Mouse (Mus musculus) kidney, embryonic 16.5 days (tissue): ENCODE results near the gene Nfix. TPM values are rescaled to one million over a fixed set of nuclear protein-coding genes. Genes with fewer than 3 reads are reported as not detected.

Experiments used
- ATAC-seq: fragments of 200-750 bp; cut with Nextera tagmentation; 2 replicates; pipeline ENCODE4 v1.8.0; 2017; ENCODE audit warnings: moderate TSS enrichment; ENCODE audit not compliant: low FRiP score, low TSS enrichment
- H3K27ac ChIP-seq: fragments of 300-500 bp; sonication (generic); 2 replicates; pipeline ENCODE4 v1.5.1; 2014; ENCODE audit warnings: low read length
- H3K27me3 ChIP-seq: fragments of 300-500 bp; sonication (generic); 2 replicates; pipeline ENCODE4 v1.6.1; 2014; ENCODE audit warnings: low read length, control low read depth, mixed read lengths; ENCODE audit not compliant: insufficient read depth
- H3K36me3 ChIP-seq: fragments of 300-500 bp; sonication (generic); 2 replicates; pipeline ENCODE4 v1.6.1; 2014; ENCODE audit warnings: low read length, control low read depth, mixed read lengths; ENCODE audit not compliant: insufficient read depth
- H3K4me1 ChIP-seq: fragments of 300-500 bp; sonication (generic); 2 replicates; pipeline ENCODE4 v1.6.1; 2014; ENCODE audit warnings: low read length, control low read depth, mixed read lengths; ENCODE audit not compliant: insufficient read depth
- H3K4me2 ChIP-seq: fragments of 300-500 bp; sonication (generic); replicated peaks from 2 replicates; pipeline ENCODE4 v1.6.1; 2014; ENCODE audit warnings: low read depth, low read length
- H3K4me3 ChIP-seq: fragments of 300-500 bp; sonication (generic); 2 replicates; pipeline ENCODE4 v1.5.1; 2014; ENCODE audit warnings: mild to moderate bottlenecking, low read length
- H3K9ac ChIP-seq: fragments of 300-500 bp; sonication (generic); replicated peaks from 2 replicates; pipeline ENCODE4 v1.6.1; 2014; ENCODE audit warnings: low read length
- H3K9me3 ChIP-seq: fragments of 300-500 bp; sonication (generic); 2 replicates; pipeline ENCODE4 v1.6.1; 2016; ENCODE audit warnings: low read length, control low read depth
- WGBS: fragments of 180-500 bp; shearing (Covaris S2); extraction: QIAGEN DNeasy Blood & Tissue Kit; methylation state at CpG from one replicate; pipeline ENCODE4 v1.1.7; 2014; 5-methylcytosine and 5-hydroxymethylcytosine counted together
- polyA plus RNA-seq: library from polyadenylated mRNA; unstranded; fragments of >200 nt; fragmentation: Nextera tagmentation; extraction: Ambion mirVana; gene quantifications from 2 replicates; pipeline ENCODE4 v1.2.1, GENCODE M21; 2015

Gene Nfix
- polyA plus RNA-seq = 14.8 and 15.9 TPM in 2 replicates

DNA sequence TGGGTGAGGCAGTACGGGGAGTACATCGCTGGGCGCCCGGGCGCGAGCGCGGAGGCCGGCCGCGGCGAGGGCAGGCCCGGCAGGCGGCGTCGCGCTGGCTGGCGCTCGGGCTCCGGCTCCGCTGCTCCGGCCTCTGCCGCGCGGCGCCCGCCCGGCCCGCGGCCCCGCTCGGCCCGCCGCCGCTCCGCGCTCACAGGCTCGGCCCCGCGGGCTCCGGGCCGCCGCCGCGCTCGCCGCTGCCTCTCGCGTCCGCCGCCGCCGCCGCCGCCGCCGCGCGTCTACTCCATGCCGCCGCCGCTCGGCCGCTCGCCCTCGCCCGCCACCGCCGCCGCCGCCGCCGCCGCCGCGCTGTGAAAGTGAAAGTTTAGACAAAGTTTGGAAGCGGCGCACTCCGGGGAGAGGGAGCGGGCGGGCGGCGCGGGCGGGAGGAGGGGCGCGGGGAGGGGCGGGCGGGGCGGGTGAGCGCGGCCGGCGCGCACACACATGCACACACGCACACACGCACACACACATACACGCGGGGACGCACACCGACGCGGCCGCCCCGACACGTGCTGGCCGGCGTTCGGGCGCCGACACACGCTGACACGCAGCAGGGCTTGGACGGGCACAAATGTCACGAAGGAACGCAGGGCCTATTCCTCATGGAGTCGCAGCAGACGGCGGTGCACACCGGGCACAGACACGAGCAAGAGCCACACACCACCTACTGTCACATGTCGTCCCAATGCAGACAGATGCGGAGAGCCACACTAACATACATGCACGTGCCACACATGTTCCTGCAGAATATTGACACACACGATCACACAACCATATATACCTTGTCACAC, at the start of gene Nfix:
Nfix (minus strand) TSS at position 346 of the 833 bp plus-strand sequence.
- Histone ChIP-seq H3K4me1 (no peaks in the 10 kb centered on the region), H3K27ac (peak within 1 kb of the TSS; percentile 47), H3K9ac (peak within 1 kb of the TSS; percentile 87), H3K4me3 (peak within 1 kb of the TSS; percentile 73), H3K36me3 (no peaks in the 10 kb centered on the region), H3K4me2 (peak within 1 kb of the TSS; percentile 96), H3K9me3 (no peaks in the 10 kb centered on the region), H3K27me3 (peaks cover 84% of the 10 kb centered on the region)
- peak; percentile 52; the same call in 1 of the 2 replicates for ATAC-seq
- whole genome bisulfite sequencing = 2% methylated on average over 42 of the region's 125 CpGs

GRCm38 (mm10) chr8:84847684-84848435, 47.7 kb upstream of the Nfix start:
- Histone ChIP-seq H3K9ac (peak overlapping the region; percentile 76), H3K27me3 (no peaks in the 10 kb centered on the region), H3K4me3 (peak overlapping the region; percentile 99), H3K4me1 (peaks cover 34% of the 10 kb centered on the region), H3K4me2 (peak overlapping the region; percentile 82), H3K9me3 (no peaks in the 10 kb centered on the region), H3K27ac (peak overlapping the region; percentile 92), H3K36me3 (peaks cover 25% of the 10 kb centered on the region)
- no peak for ATAC-seq
- WGBS = 35% methylated on average over 6 of the region's 6 CpGs

DNA sequence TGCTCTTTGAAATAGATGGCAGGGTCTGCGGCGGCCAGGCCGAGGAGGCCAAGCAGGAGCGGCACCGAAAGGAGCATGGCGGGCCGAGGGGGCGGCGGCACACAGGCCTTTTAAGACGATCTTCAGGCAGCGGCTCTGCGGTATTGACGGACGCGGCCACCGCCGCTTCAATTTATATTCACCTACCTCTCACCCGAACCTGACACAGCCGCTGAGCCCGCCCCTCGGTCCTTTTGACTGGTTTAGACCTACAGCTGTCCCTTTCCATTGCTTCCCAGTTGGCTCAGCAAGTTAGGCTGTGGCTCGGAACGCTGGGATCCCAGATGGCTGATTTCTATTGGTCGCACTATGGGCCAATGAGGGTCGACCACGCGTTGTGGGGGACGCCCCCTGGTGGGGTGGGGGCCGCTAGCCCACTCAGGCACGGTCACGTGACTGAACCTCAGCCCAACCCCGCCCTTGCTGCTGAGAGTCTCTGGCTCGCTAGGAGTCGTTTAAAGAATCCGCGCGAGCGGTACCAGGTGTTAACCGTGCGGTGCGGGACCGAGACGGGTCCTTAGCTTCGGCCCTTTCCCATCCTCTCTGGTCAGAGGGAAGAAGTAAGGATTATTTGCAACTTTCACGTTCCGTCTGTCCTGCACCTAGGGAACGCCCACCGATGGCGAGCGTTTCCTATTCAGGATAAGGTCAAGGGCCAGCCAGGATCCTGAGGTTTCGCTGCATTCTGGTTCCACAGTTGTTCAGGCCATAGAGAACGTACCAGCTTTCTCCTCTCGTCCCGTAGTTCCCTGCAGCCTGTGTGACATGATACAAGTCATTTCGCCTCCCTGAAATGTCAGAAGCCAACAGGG, 46.8 kb upstream of the Nfix start, which contains the start of gene Calr:
Calr (minus strand) TSS at position 213 of the 851 bp plus-strand sequence.
- Histone ChIP-seq H3K27me3 (no peaks in the 10 kb centered on the region), H3K9me3 (no peaks in the 10 kb centered on the region), H3K4me2 (peak within 1 kb of the TSS; percentile 82), H3K4me3 (peak within 1 kb of the TSS; percentile 99), H3K27ac (peak within 1 kb of the TSS; percentile 92), H3K36me3 (peaks cover 34% of the 10 kb centered on the region), H3K4me1 (peaks cover 34% of the 10 kb centered on the region), H3K9ac (peak within 1 kb of the TSS; percentile 98)
- WGBS = under 1% methylated on average over 55 of the region's 55 CpGs
- ATAC-seq = peak; percentile 100

GRCm38 (mm10) chr8:84846094-84846721, 46.1 kb upstream of the Nfix start:
- Histone ChIP-seq H3K27me3 (no peaks in the 10 kb centered on the region), H3K9me3 (no peaks in the 10 kb centered on the region), H3K36me3 (peaks cover 42% of the 10 kb centered on the region), H3K27ac (peak overlapping the region; percentile 89), H3K9ac (peak overlapping the region; percentile 98), H3K4me2 (peak overlapping the region; percentile 81), H3K4me1 (peaks cover 34% of the 10 kb centered on the region), H3K4me3 (peak overlapping the region; percentile 99)
- under 1% methylated on average over 30 of the region's 30 CpGs for WGBS
- ATAC-seq = peak; percentile 23; the same call in 1 of the 2 replicates

GRCm38 (mm10) chr8:84845355-84846093, 45.4 kb upstream of the Nfix start:
- Histone ChIP-seq H3K9me3 (no peaks in the 10 kb centered on the region), H3K27ac (peak overlapping the region; percentile 89), H3K36me3 (peaks cover 42% of the 10 kb centered on the region), H3K4me1 (peaks cover 34% of the 10 kb centered on the region), H3K4me2 (peak overlapping the region; percentile 81), H3K27me3 (no peaks in the 10 kb centered on the region), H3K9ac (peak overlapping the region; percentile 98), H3K4me3 (peak overlapping the region; percentile 99)
- ATAC-seq = no peak
- 12% methylated on average over 12 of the region's 12 CpGs for WGBS

GRCm38 (mm10) chr8:84844397-84845070, 44.4 kb upstream of the Nfix start:
- no peaks in the 10 kb centered on the region for H3K9me3 ChIP-seq
- H3K4me2 ChIP-seq = peak overlapping the region; percentile 81
- WGBS = 76% methylated on average over 9 of the region's 9 CpGs
- peaks cover 37% of the 10 kb centered on the region for H3K4me1 ChIP-seq
- H3K4me3 ChIP-seq = peak overlapping the region; percentile 99
- no peak overlapping the region for H3K27ac ChIP-seq
- H3K9ac ChIP-seq = peak overlapping the region; percentile 98
- no peaks in the 10 kb centered on the region for H3K27me3 ChIP-seq
- no peak for ATAC-seq
- H3K36me3 ChIP-seq = peaks cover 42% of the 10 kb centered on the region

DNA sequence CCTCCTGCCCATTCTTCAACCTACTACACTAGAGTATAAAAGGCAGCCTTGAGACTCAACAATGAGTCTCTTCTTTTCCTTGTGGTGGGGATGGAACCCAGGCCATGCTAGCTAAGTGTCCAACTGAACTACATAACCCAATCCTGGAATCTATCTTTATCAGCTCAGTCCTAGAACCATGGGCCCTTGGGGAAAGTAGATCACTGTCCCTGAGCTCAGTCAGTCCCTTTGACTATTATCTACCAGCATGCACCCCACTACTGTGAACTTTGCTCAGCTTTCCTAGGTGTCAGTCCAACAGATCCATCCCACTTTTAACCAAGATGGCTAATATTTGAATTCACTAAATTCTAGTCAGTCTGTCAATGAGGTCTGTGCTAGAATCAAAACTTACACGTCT, 41.4 kb upstream of the Nfix start:
- H3K9ac ChIP-seq = no peak overlapping the region
- no peak for ATAC-seq
- peaks cover 59% of the 10 kb centered on the region for H3K36me3 ChIP-seq
- H3K27ac ChIP-seq = 0 out of 2 replicates have a peak overlapping the region, but pooled peaks have one; percentile 35
- no peak overlapping the region for H3K4me3 ChIP-seq
- peaks cover 44% of the 10 kb centered on the region for H3K4me1 ChIP-seq
- no peak overlapping the region for H3K4me2 ChIP-seq
- no peaks in the 10 kb centered on the region for H3K27me3 ChIP-seq
- 79% methylated on average over 1 of the region's 1 CpGs for WGBS
- no peaks in the 10 kb centered on the region for H3K9me3 ChIP-seq

DNA sequence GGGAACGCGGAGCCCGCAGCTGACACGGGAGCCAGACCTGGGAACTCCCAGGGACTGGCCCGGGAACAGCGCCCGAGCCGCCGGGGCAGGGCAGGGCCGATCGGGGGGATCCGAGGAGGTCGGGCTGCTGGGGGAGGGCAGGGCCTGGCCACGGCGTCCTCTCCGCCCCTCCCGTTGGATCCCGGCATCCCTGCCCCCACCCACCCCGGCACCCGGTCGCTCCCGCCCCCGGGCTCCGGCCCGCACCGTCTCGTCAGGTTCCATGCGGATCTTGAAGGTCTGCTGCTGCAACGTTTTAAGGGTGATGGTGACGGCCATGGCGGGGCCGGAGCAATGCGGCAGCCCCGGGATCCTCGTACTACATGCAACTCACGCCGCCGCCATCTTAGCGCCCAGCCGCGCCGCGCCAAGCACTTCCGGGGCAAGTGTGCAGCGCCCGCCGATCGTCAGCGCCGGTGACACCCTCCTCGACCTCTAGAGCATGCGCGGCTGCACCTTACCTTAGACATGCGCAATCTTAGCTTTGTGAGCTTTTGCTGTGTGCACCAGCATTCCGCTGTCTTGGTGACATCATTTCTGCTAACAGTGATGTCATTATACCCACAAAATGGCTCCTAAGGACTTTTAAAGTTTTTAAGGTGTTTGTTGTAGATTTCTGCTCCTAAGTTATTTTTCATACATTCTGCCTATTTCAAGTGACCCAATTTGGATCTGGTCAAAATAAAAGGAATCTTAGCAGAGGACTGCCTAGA, 40.3 kb upstream of the Nfix start, which contains the start of gene Rad23a:
Rad23a (minus strand) TSS at position 418 of the 752 bp plus-strand sequence.
- Histone ChIP-seq H3K9me3 (no peaks in the 10 kb centered on the region), H3K4me3 (peak within 1 kb of the TSS; percentile 82), H3K27me3 (no peaks in the 10 kb centered on the region), H3K9ac (peak within 1 kb of the TSS; percentile 91), H3K27ac (peak within 1 kb of the TSS; percentile 90), H3K4me1 (peaks cover 44% of the 10 kb centered on the region), H3K4me2 (peak within 1 kb of the TSS; percentile 55), H3K36me3 (peaks cover 67% of the 10 kb centered on the region)
- under 1% methylated on average over 53 of the region's 55 CpGs for WGBS
- ATAC-seq = peak; percentile 94
